Mouse (Mus musculus) heart, embryonic 15.5 days (tissue): ENCODE data around the gene Sgk1. TPM values are rescaled to one million over a fixed set of nuclear protein-coding genes. Genes with fewer than 3 reads are reported as not detected.

ENCODE experiments used
- ATAC-seq: fragments of 200-750 bp; cut with Nextera tagmentation; replicated peaks from 2 replicates; pipeline ENCODE4 v1.8.0; 2017; ENCODE audit warnings: low read depth, moderate TSS enrichment; ENCODE audit not compliant: insufficient number of reproducible peaks, insufficient read depth, low FRiP score
- H3K27ac ChIP-seq: fragments of 300-500 bp; sonication (generic); 2 replicates; pipeline ENCODE4 v1.5.1; 2015; ENCODE audit warnings: mild to moderate bottlenecking, inconsistent platforms
- H3K27me3 ChIP-seq: fragments of 300-500 bp; sonication (generic); 2 replicates; pipeline ENCODE4 v1.6.1; 2015; ENCODE audit warnings: inconsistent platforms
- H3K36me3 ChIP-seq: fragments of 300-500 bp; sonication (generic); 2 replicates; pipeline ENCODE4 v1.6.1; 2015; ENCODE audit warnings: mild to moderate bottlenecking, inconsistent platforms
- H3K4me1 ChIP-seq: fragments of 300-500 bp; sonication (generic); replicated peaks from 2 replicates; pipeline ENCODE4 v1.6.1; 2015; ENCODE audit warnings: inconsistent platforms
- H3K4me2 ChIP-seq: fragments of 300-500 bp; sonication (generic); 2 replicates; pipeline ENCODE4 v1.6.1; 2015; ENCODE audit warnings: inconsistent platforms, mild to moderate bottlenecking, moderate library complexity
- H3K4me3 ChIP-seq: fragments of 300-500 bp; sonication (generic); 2 replicates; pipeline ENCODE4 v1.5.1; 2015; ENCODE audit warnings: mild to moderate bottlenecking, inconsistent platforms
- H3K9ac ChIP-seq: fragments of 300-500 bp; sonication (generic); 2 replicates; pipeline ENCODE4 v1.6.1; 2015; ENCODE audit warnings: mild to moderate bottlenecking, inconsistent platforms
- H3K9me3 ChIP-seq: fragments of 300-500 bp; sonication (generic); replicated peaks from 2 replicates; pipeline ENCODE4 v1.6.1; 2016; ENCODE audit warnings: inconsistent platforms
- WGBS: fragments of 180-500 bp; shearing (Covaris S2); methylation state at CpG from one replicate; pipeline ENCODE4 v1.1.7; 2015; ENCODE audit warnings: mixed read lengths; 5-methylcytosine and 5-hydroxymethylcytosine counted together
- polyA plus RNA-seq: library from polyadenylated mRNA; unstranded; fragments of >200 nt; fragmentation: Nextera tagmentation; extraction: Ambion mirVana; gene quantifications from 2 replicates; pipeline ENCODE4 v1.2.1, GENCODE M21; 2015

The Sgk1 gene
- polyA plus RNA-seq, 1 experiment from 2014 or later, result 29.8 TPM

- 65% methylated on average over 6 of the region's 6 CpGs for WGBS
- Histone ChIP-seq H3K9me3 (no peaks in the 10 kb centered on the region), H3K4me2 (no peak overlapping the region), H3K4me3 (no peak overlapping the region), H3K9ac (no peak overlapping the region), H3K27me3 (no peaks in the 10 kb centered on the region), H3K4me1 (peaks cover 3% of the 10 kb centered on the region; the same call in 1 of the 2 replicates), H3K36me3 (no peaks in the 10 kb centered on the region), H3K27ac (no peak overlapping the region)
- no peak for ATAC-seq
Observed at GRCm38 (mm10) chr10:21918016-21918749, 36.2 kb downstream of the Sgk1 start.

DNA sequence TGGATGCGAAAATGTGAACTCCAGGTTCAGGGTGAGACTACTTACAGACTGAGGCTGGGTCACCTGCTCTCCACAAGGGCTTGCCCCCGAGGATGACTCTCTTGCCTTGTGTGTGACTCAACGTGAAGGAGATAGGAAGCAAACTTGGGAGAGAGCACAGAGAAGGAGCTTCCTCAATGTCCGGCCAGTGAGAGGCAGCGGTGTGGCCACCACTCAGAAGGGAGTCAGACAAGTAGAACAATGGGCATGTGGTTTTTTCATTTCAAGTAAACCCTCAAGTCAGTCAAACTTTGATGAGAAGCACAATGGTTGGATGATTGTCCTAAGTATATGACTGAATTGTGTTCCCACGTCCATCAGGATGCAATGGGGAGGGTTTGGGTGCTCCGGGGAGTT, 36.8 kb downstream of the Sgk1 start:
- H3K4me3 ChIP-seq, result no peak overlapping the region
- H3K27ac ChIP-seq, result no peak overlapping the region
- no peaks in the 10 kb centered on the region for H3K27me3 ChIP-seq
- peaks cover 8% of the 10 kb centered on the region for H3K4me1 ChIP-seq
- no peak overlapping the region for H3K4me2 ChIP-seq
- H3K9me3 ChIP-seq, result no peaks in the 10 kb centered on the region
- H3K36me3 ChIP-seq, result no peaks in the 10 kb centered on the region
- WGBS, result 63% methylated on average over 7 of the region's 7 CpGs
- H3K9ac ChIP-seq, result no peak overlapping the region
- ATAC-seq, result no peak

DNA sequence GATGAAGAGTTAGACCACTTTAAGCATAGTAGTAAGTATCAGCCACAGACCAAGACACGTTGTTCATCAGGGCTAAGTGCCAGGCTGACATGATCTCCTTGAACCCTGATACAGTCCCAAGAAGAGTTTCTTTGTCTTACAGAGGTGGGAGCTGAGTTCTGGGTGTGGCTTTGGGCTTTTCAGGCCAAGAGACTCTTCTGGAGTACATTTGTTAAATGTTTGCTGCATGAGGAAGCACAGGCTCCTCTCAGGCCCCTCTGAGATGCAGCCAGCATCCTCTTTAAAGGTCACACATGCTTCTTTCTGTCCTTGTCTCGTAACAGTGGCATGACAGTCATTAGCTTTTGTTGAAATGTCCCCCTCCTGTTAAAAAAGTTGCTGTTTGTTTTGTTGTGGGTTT, 38.6 kb downstream of the Sgk1 start:
- Histone ChIP-seq H3K36me3 (no peaks in the 10 kb centered on the region), H3K4me3 (no peak overlapping the region), H3K9ac (no peak overlapping the region), H3K9me3 (no peaks in the 10 kb centered on the region), H3K4me1 (peaks cover 11% of the 10 kb centered on the region), H3K27me3 (no peaks in the 10 kb centered on the region), H3K4me2 (no peak overlapping the region), H3K27ac (no peak overlapping the region)
- no peak for ATAC-seq
- 52% methylated on average over 2 of the region's 2 CpGs for WGBS

DNA sequence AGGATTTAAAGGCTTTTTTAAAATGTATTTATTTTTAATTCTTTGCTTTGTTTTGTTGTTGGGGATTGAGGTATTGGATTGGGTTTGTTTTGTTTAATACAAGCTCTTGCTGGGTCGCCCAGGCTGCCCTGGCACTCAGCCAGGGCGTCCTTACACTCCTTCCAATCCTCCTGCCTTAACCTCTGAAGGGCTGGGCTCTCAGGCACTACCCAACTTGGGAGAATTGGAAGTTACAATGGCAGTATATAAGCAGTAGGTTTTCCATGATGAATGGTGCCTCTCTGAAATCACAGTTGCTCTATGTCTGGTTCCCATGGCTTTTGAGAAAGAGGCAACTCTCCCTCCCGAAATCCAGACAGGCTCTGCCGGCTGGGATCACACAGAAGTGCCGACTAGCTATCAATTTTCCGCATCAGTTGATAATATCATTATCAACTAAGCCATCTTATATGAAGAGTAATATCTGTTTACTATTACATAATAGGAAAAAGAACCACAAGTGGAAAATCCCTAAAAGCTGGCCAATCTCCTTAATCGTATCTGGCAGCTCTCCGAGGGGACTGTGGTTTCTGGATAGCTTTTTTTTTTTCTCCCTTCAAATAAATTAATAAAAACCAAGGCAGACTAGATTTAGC, 40.8 kb downstream of the Sgk1 start:
- 58% methylated on average over 8 of the region's 8 CpGs for WGBS
- no peak for ATAC-seq

GRCm38 (mm10) chr10:21923495-21923952, 41.5 kb downstream of the Sgk1 start:
- Histone ChIP-seq H3K36me3 (no peaks in the 10 kb centered on the region), H3K27ac (0 out of 2 replicates have a peak overlapping the region, but pooled peaks have one; percentile 0), H3K4me1 (peaks cover 19% of the 10 kb centered on the region), H3K27me3 (no peaks in the 10 kb centered on the region), H3K4me3 (no peak overlapping the region), H3K4me2 (peak overlapping the region; percentile 37), H3K9me3 (no peaks in the 10 kb centered on the region), H3K9ac (no peak overlapping the region)
- ATAC-seq, result no peak; the same call in 1 of the 2 replicates
- WGBS, result 23% methylated on average over 9 of the region's 9 CpGs

More for the DNA sequence above, 40.8 kb downstream of the Sgk1 start:
- H3K36me3 ChIP-seq, result no peaks in the 10 kb centered on the region
- H3K4me3 ChIP-seq, result no peak overlapping the region
- H3K9me3 ChIP-seq, result no peaks in the 10 kb centered on the region
- no peak overlapping the region for H3K4me2 ChIP-seq
- H3K27ac ChIP-seq, result no peak overlapping the region
- no peak overlapping the region for H3K9ac ChIP-seq
- H3K4me1 ChIP-seq, result peaks cover 15% of the 10 kb centered on the region
- H3K27me3 ChIP-seq, result no peaks in the 10 kb centered on the region

GRCm38 (mm10) chr10:21924051-21924720, 42.2 kb downstream of the Sgk1 start:
- no peaks in the 10 kb centered on the region for H3K9me3 ChIP-seq
- no peaks in the 10 kb centered on the region for H3K36me3 ChIP-seq
- H3K4me1 ChIP-seq, result peaks cover 19% of the 10 kb centered on the region
- H3K27ac ChIP-seq, result no peak overlapping the region
- H3K4me2 ChIP-seq, result no peak overlapping the region
- ATAC-seq, result no peak
- H3K9ac ChIP-seq, result no peak overlapping the region
- no peak overlapping the region for H3K4me3 ChIP-seq
- H3K27me3 ChIP-seq, result no peaks in the 10 kb centered on the region
- 78% methylated on average over 16 of the region's 16 CpGs for WGBS

GRCm38 (mm10) chr10:21926941-21927340, 45.0 kb downstream of the Sgk1 start:
- 60% methylated on average over 5 of the region's 5 CpGs for WGBS
- H3K27ac ChIP-seq, result no peak overlapping the region
- H3K4me3 ChIP-seq, result no peak overlapping the region
- H3K4me2 ChIP-seq, result no peak overlapping the region
- H3K27me3 ChIP-seq, result no peaks in the 10 kb centered on the region
- no peak overlapping the region for H3K9ac ChIP-seq
- ATAC-seq, result no peak
- H3K36me3 ChIP-seq, result no peaks in the 10 kb centered on the region
- no peaks in the 10 kb centered on the region for H3K9me3 ChIP-seq
- H3K4me1 ChIP-seq, result peaks cover 19% of the 10 kb centered on the region

DNA sequence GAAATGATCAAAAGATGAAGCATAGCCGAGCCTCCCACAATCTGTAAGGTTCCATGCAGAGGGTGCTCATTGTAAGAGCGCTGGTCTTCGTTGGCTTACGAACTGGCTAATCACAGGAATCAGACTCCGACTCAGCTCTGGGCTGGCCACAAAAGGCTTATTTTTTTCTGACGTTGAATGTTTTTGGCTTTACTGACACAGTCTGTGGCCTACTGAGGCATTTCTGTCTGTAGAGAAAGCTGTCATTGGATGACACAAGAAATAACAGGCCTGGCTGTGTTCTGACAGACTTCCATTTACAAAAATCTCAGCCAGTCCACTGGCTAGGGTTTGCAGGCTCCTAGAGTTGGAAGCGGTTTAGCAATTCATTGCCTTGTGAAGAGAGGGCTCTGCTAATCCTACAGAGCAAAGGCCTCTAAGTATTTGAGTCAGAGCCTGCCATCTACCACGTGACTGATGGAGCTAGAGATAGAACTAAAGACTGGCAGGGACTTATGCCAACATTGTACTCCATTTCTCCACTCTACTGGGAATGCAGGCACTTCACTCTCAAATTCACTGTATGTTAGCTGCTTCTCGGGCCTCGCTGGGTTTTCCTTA, 48.9 kb downstream of the Sgk1 start:
- H3K4me2 ChIP-seq, result no peak overlapping the region
- no peaks in the 10 kb centered on the region for H3K36me3 ChIP-seq
- no peaks in the 10 kb centered on the region for H3K27me3 ChIP-seq
- H3K9ac ChIP-seq, result no peak overlapping the region
- no peak overlapping the region for H3K4me3 ChIP-seq
- no peak overlapping the region for H3K27ac ChIP-seq
- WGBS, result 77% methylated on average over 10 of the region's 10 CpGs
- H3K4me1 ChIP-seq, result peaks cover 8% of the 10 kb centered on the region; the same call in 1 of the 2 replicates
- ATAC-seq, result no peak
- no peaks in the 10 kb centered on the region for H3K9me3 ChIP-seq

- no peaks in the 10 kb centered on the region for H3K36me3 ChIP-seq
Observed at GRCm38 (mm10) chr10:21932791-21933190, 50.8 kb downstream of the Sgk1 start.

GRCm38 (mm10) chr10:21934826-21935225, 52.8 kb downstream of the Sgk1 start:
- 89% methylated on average over 2 of the region's 2 CpGs for WGBS

More at GRCm38 (mm10) chr10:21932791-21933190, 50.8 kb downstream of the Sgk1 start:
- no peak overlapping the region for H3K9ac ChIP-seq
- no peak overlapping the region for H3K4me3 ChIP-seq
- no peak overlapping the region for H3K27ac ChIP-seq
- H3K9me3 ChIP-seq, result no peaks in the 10 kb centered on the region
- ATAC-seq, result no peak
- H3K4me1 ChIP-seq, result peaks cover 12% of the 10 kb centered on the region
- no peaks in the 10 kb centered on the region for H3K27me3 ChIP-seq
- WGBS, result 86% methylated on average over 3 of the region's 3 CpGs
- H3K4me2 ChIP-seq, result no peak overlapping the region

More at GRCm38 (mm10) chr10:21934826-21935225, 52.8 kb downstream of the Sgk1 start:
- Histone ChIP-seq H3K4me2 (no peak overlapping the region), H3K27ac (no peak overlapping the region), H3K36me3 (no peaks in the 10 kb centered on the region), H3K9me3 (no peaks in the 10 kb centered on the region), H3K9ac (no peak overlapping the region), H3K27me3 (no peaks in the 10 kb centered on the region), H3K4me3 (no peak overlapping the region), H3K4me1 (peaks cover 7% of the 10 kb centered on the region)
- ATAC-seq, result no peak
